Mouse (Mus musculus): Measurements from ENCODE around the gene Tsacc. TPM values are rescaled to one million over a fixed set of nuclear protein-coding genes. Genes with fewer than 3 reads are reported as not detected.
"Not testable (repeated sequence)": the region's sequence is repeated elsewhere in the genome, so short reads cannot be mapped to it uniquely, and the experiment has no call there.

The Tsacc gene
- total and polyA plus RNA-seq, 3 experiments: 6.7 to 11.3 (median 9.3) TPM

- no peaks in the 10 kb centered on the region for H3K36me3 ChIP-seq (replicated peaks in 1 of 2; ENCODE audit: control insufficient read depth in 1 of 2, insufficient read depth in 1 of 2, low read length in 1 of 2)
- no peak for DNase-seq (ENCODE audit: extremely low read depth)
- H3K4me1 ChIP-seq (ENCODE audit: control insufficient read depth in 1 of 2, insufficient read depth in 2 of 2): no peaks in the 10 kb centered on the region
- TF ChIP-seq POLR2AphosphoS2 (IDR thresholded peaks at IDR 0.05; ENCODE audit: low read depth, low read length): no peak
- no peak for TF ChIP-seq PAX5 (IDR thresholded peaks at IDR 0.05; ENCODE audit: low read length)
- no peak for TF ChIP-seq CHD2 (IDR thresholded peaks at IDR 0.05; ENCODE audit: low read length)
- TF ChIP-seq CHD1 (IDR thresholded peaks at IDR 0.05; ENCODE audit: low read depth, low read length): no peak
- no peak overlapping the region for H3K4me2 ChIP-seq (ENCODE audit: insufficient read depth, low read depth, poor library complexity, severe bottlenecking)
- no peaks in the 10 kb centered on the region for H3K79me2 ChIP-seq (replicated peaks; ENCODE audit: control insufficient read depth, extremely low read depth, insufficient read depth, poor library complexity, severe bottlenecking)
- dilution Hi-C loops (cut with MboI; ENCODE audit: extremely low pct_ligation_motif_present, extremely low pct_unique_long_range_greater_than_20kb, low sequenced_read_pairs): no loop called here
- H3K27me3 ChIP-seq (replicated peaks): peaks cover 11% of the 10 kb centered on the region
- in situ Hi-C loops (cut with MboI; ENCODE audit: low pct_ligation_motif_present, low pct_unique_long_range_greater_than_20kb, low sequenced_read_pairs): no loop called here
- H3K9ac ChIP-seq (ENCODE audit: insufficient read depth, low read depth): no peak overlapping the region
- no peak overlapping the region for H3K4me3 ChIP-seq (replicated peaks in 1 of 3; ENCODE audit: low read depth in 2 of 3, low read length in 2 of 3, poor library complexity in 1 of 3)
- peaks cover 3% of the 10 kb centered on the region for H3K9me3 ChIP-seq (replicated peaks; ENCODE audit: low read length)
- H3K27ac ChIP-seq (ENCODE audit: insufficient read depth, low read depth): no peak overlapping the region
Measured at GRCm38 (mm10) chr3:88268991-88269390, 27.8 kb downstream of the Tsacc start.

DNA sequence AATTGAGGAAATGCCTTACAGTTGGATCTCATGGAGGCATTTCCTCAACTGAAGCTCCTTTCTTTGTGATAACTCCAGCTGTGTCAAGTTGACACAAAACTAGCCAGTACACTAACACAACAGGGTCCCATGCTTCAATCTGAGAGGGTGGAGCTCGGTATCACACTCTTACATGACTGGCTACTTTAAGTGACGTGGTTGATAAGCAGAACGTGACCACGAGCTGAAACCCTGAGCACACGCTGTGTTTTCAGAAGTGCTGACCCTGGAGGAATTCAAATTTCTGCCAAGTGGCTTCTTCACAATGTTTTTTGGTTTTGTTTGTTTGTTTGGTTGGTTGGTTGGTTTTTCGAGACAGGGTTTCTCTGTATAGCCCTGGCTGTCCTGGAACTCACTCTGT, 28.8 kb downstream of the Tsacc start:
- DNase-seq (ENCODE audit: extremely low read depth); H3K4me2 ChIP-seq (ENCODE audit: insufficient read depth, low read depth, poor library complexity, severe bottlenecking); H3K4me1 ChIP-seq (ENCODE audit: control insufficient read depth in 1 of 2, insufficient read depth in 2 of 2); H3K27ac ChIP-seq (ENCODE audit: insufficient read depth, low read depth); dilution Hi-C loops (cut with MboI; ENCODE audit: extremely low pct_ligation_motif_present, extremely low pct_unique_long_range_greater_than_20kb, low sequenced_read_pairs); H3K36me3 ChIP-seq (replicated peaks in 1 of 2; ENCODE audit: control insufficient read depth in 1 of 2, insufficient read depth in 1 of 2, low read length in 1 of 2); H3K9me3 ChIP-seq (replicated peaks; ENCODE audit: low read length); H3K9ac ChIP-seq (ENCODE audit: insufficient read depth, low read depth); H3K4me3 ChIP-seq (replicated peaks in 1 of 3; ENCODE audit: low read depth in 2 of 3, low read length in 2 of 3, poor library complexity in 1 of 3); H3K79me2 ChIP-seq (replicated peaks; ENCODE audit: control insufficient read depth, extremely low read depth, insufficient read depth, poor library complexity, severe bottlenecking); in situ Hi-C loops (cut with MboI; ENCODE audit: low pct_ligation_motif_present, low pct_unique_long_range_greater_than_20kb, low sequenced_read_pairs): not testable (repeated sequence)
- H3K27me3 ChIP-seq (replicated peaks): peaks cover 11% of the 10 kb centered on the region

- Histone ChIP-seq H3K4me3 (replicated peaks in 1 of 3; ENCODE audit: low read depth in 2 of 3, low read length in 2 of 3, poor library complexity in 1 of 3) (no peak overlapping the region), H3K4me1 (ENCODE audit: control insufficient read depth in 1 of 2, insufficient read depth in 2 of 2) (no peaks in the 10 kb centered on the region), H3K9me3 (replicated peaks; ENCODE audit: low read length) (peaks cover 3% of the 10 kb centered on the region), H3K27me3 (replicated peaks) (peaks cover 29% of the 10 kb centered on the region), H3K4me2 (ENCODE audit: insufficient read depth, low read depth, poor library complexity, severe bottlenecking) (no peak overlapping the region), H3K27ac (ENCODE audit: insufficient read depth, low read depth) (no peak overlapping the region), H3K9ac (ENCODE audit: insufficient read depth, low read depth) (no peak overlapping the region), H3K79me2 (replicated peaks; ENCODE audit: control insufficient read depth, extremely low read depth, insufficient read depth, poor library complexity, severe bottlenecking) (no peaks in the 10 kb centered on the region), H3K36me3 (replicated peaks in 1 of 2; ENCODE audit: control insufficient read depth in 1 of 2, insufficient read depth in 1 of 2, low read length in 1 of 2) (no peaks in the 10 kb centered on the region)
- dilution Hi-C loops (cut with MboI; ENCODE audit: extremely low pct_ligation_motif_present, extremely low pct_unique_long_range_greater_than_20kb, low sequenced_read_pairs): no loop called here
- no peak for TF ChIP-seq IRF4 (IDR thresholded peaks at IDR 0.05; ENCODE audit: low read depth, low read length)
- no peak for TF ChIP-seq HCFC1 (IDR thresholded peaks at IDR 0.05; ENCODE audit: low read depth, low read length)
- DNase-seq (ENCODE audit: extremely low read depth): no peak
- in situ Hi-C loops (cut with MboI; ENCODE audit: low pct_ligation_motif_present, low pct_unique_long_range_greater_than_20kb, low sequenced_read_pairs): no loop called here
Measured at GRCm38 (mm10) chr3:88262346-88262745, 34.5 kb downstream of the Tsacc start.

- dilution Hi-C loops (cut with MboI; ENCODE audit: extremely low pct_ligation_motif_present, extremely low pct_unique_long_range_greater_than_20kb, low sequenced_read_pairs): no loop called here
- H3K27me3 ChIP-seq (replicated peaks): peaks cover 57% of the 10 kb centered on the region
Measured at GRCm38 (mm10) chr3:88256382-88256781, 40.4 kb downstream of the Tsacc start.

More at GRCm38 (mm10) chr3:88256382-88256781, 40.4 kb downstream of the Tsacc start:
- H3K9ac ChIP-seq (ENCODE audit: insufficient read depth, low read depth): no peak overlapping the region
- in situ Hi-C loops (cut with MboI; ENCODE audit: low pct_ligation_motif_present, low pct_unique_long_range_greater_than_20kb, low sequenced_read_pairs): no loop called here
- H3K27ac ChIP-seq (ENCODE audit: insufficient read depth, low read depth): no peak overlapping the region
- H3K9me3 ChIP-seq (replicated peaks; ENCODE audit: low read length): no peaks in the 10 kb centered on the region
- TF ChIP-seq NELFE (IDR thresholded peaks at IDR 0.05; ENCODE audit: low read depth, low read length) (no peak), POLR2AphosphoS2 (IDR thresholded peaks at IDR 0.05; ENCODE audit: low read depth, low read length) (no peak), ZC3H11A (IDR thresholded peaks at IDR 0.05; ENCODE audit: low read depth, low read length) (no peak), RCOR1 (conservative IDR thresholded peaks at IDR 0.05; ENCODE audit: low read depth, low read length) (no peak), ZNF384 (IDR thresholded peaks at IDR 0.05; ENCODE audit: low read depth, low read length) (no peak), ETS1 (conservative IDR thresholded peaks at IDR 0.05; ENCODE audit: low read depth, low read length) (no peak), RAD21 (IDR thresholded peaks at IDR 0.05; ENCODE audit: low read depth, low read length) (no peak), E2F4 (IDR thresholded peaks at IDR 0.05; ENCODE audit: insufficient replicate concordance, low read depth, low read length) (no peak), ZKSCAN1 (IDR thresholded peaks at IDR 0.05; ENCODE audit: borderline replicate concordance, low read depth, low read length) (no peak), MYC (IDR thresholded peaks at IDR 0.05; ENCODE audit: low read depth, low read length) (no peak), POLR2A (IDR thresholded peaks at IDR 0.05; ENCODE audit: low read depth, low read length) (no peak)
- H3K4me1 ChIP-seq (ENCODE audit: control insufficient read depth in 1 of 2, insufficient read depth in 2 of 2): peaks cover 0 to 29% of the 10 kb centered on the region in 2 experiments; a peak in 2 of 4 replicates
- no peak overlapping the region for H3K4me2 ChIP-seq (ENCODE audit: insufficient read depth, low read depth, poor library complexity, severe bottlenecking)
- no peak overlapping the region for H3K4me3 ChIP-seq (replicated peaks in 1 of 3; ENCODE audit: low read depth in 2 of 3, low read length in 2 of 3, poor library complexity in 1 of 3)
- no peaks in the 10 kb centered on the region for H3K79me2 ChIP-seq (replicated peaks; ENCODE audit: control insufficient read depth, extremely low read depth, insufficient read depth, poor library complexity, severe bottlenecking)
- DNase-seq (ENCODE audit: extremely low read depth): no peak
- H3K36me3 ChIP-seq (replicated peaks in 1 of 2; ENCODE audit: control insufficient read depth in 1 of 2, insufficient read depth in 1 of 2, low read length in 1 of 2): no peaks in the 10 kb centered on the region
